Mouse (Mus musculus) ovary, postnatal 10 days (tissue): Measurements from ENCODE around the gene Gm10228.
"Not testable (repeated sequence)": the region's sequence is repeated elsewhere in the genome, so short reads cannot be mapped to it uniquely, and the experiment has no call there.

Experiments
- DNase-seq: peaks from one replicate; pipeline ENCODE4 v3.0.0; 2022; ENCODE audit warnings: low spot score

Gm10228 gene

GRCm38 (mm10) chr16:89041372-89041771, at the start of gene Gm10228:
Gene Gm10228 (minus strand): TSS chr16:89041472.
- DNase-seq = not testable (repeated sequence)

GRCm38 (mm10) chr16:89071041-89071440, 29.8 kb upstream of the Gm10228 start:
- DNase-seq = not testable (repeated sequence)

- DNase-seq = not testable (repeated sequence)
Measured at GRCm38 (mm10) chr16:89063902-89064301, 22.6 kb upstream of the Gm10228 start, which contains the start of gene 1110025L11Rik. Gene 1110025L11Rik (minus strand): TSS chr16:89064002.

GRCm38 (mm10) chr16:89047783-89048182, 6.5 kb upstream of the Gm10228 start, which contains the start of gene Krtap6-5:
Gene Krtap6-5 (minus strand): TSS chr16:89047883.
- no peak for DNase-seq

GRCm38 (mm10) chr16:89031399-89031798, 9.9 kb downstream of the Gm10228 start, which contains the start of gene Krtap6-1:
Gene Krtap6-1 (plus strand): TSS chr16:89031699.
- not testable (repeated sequence) for DNase-seq

GRCm38 (mm10) chr16:89014984-89015383, 26.3 kb downstream of the Gm10228 start, which contains the start of gene Gm10229:
Gene Gm10229 (plus strand): TSS chr16:89015284.
- not testable (repeated sequence) for DNase-seq

GRCm38 (mm10) chr16:89013973-89014372, 27.3 kb downstream of the Gm10228 start:
- DNase-seq = no peak

GRCm38 (mm10) chr16:89010659-89011058, 30.6 kb downstream of the Gm10228 start, which contains the start of gene Krtap22-2:
Gene Krtap22-2 (minus strand): TSS chr16:89010759.
- no peak for DNase-seq
